Mouse (Mus musculus) cerebellum, adult 2 months (tissue): ENCODE results near the gene Hoxc10. TPM values are rescaled to one million over a fixed set of nuclear protein-coding genes. Genes with fewer than 3 reads are reported as not detected.

Experiments used
- DNase-seq, 2 experiments: peaks; one replicate each; pipeline ENCODE4 v3.0.0; 2021
- H3K27ac ChIP-seq: fragments of 200-500 bp; 2 replicates; pipeline ENCODE4 v1.5.1; 2012; ENCODE audit warnings: low read length, control low read depth, inconsistent platforms; ENCODE audit not compliant: insufficient read depth
- H3K27me3 ChIP-seq: fragments of 200-500 bp; 2 replicates; pipeline ENCODE4 v1.6.1; 2012; ENCODE audit warnings: inconsistent platforms, mild to moderate bottlenecking, low read length, moderate library complexity; ENCODE audit not compliant: control insufficient read depth, insufficient read depth
- H3K4me1 ChIP-seq: fragments of 200-500 bp; 2 replicates; pipeline ENCODE4 v1.6.1; 2011; ENCODE audit warnings: low read length; ENCODE audit not compliant: control insufficient read depth, insufficient read depth
- H3K4me3 ChIP-seq: fragments of 200-500 bp; replicated peaks from 2 replicates; pipeline ENCODE3; 2011; ENCODE audit warnings: mild to moderate bottlenecking, low read depth, low read length, control low read depth; ENCODE audit not compliant: insufficient read depth
- CTCF ChIP-seq: fragments of 200-500 bp; IDR thresholded peaks from 2 replicates; pipeline ENCODE4 v1.5.1; 2011; ENCODE audit warnings: low read depth, mild to moderate bottlenecking, control low read depth, low read length, moderate library complexity, borderline replicate concordance; ENCODE audit not compliant: insufficient read depth
- POLR2A ChIP-seq: fragments of 200-500 bp; IDR thresholded peaks from 2 replicates; pipeline ENCODE4 v1.6.1; 2011; ENCODE audit warnings: low read length, control low read depth, borderline replicate concordance; ENCODE audit not compliant: insufficient read depth
- WGBS: fragments of 180-500 bp; shearing (Covaris S2); methylation state at CpG from one replicate; pipeline ENCODE4 v1.1.7; 2018; 5-methylcytosine and 5-hydroxymethylcytosine counted together
- polyA plus RNA-seq: library from polyadenylated mRNA; depleted of rRNA; stranded (reverse); fragments of >200 nt; gene quantifications from 2 replicates; pipeline ENCODE4 v1.2.3, GENCODE M21; 2012

Gene Hoxc10
- polyA plus RNA-seq, 1 experiment, result not detected

DNA sequence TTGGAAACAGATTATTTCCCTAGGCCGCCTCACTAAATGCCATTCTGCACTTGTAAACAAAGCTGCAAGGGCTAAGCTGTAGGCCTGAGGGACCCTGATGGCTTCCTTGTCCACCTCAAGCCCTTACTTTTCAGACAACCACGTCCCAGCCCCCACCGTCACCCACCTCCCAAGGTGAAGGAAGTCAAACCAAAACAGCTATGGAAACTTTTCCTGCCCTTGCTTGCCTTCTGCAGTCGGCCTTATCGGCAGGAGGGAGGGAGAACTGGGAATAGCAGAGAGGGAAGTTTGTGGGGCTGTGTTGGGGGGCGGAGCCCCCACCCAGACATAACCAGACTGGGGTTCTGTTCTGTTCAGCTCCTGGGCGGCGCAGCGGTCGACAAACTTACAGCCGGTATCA lies 25.6 kb downstream of the Hoxc10 start:
- no peaks in the 10 kb centered on the region for H3K4me1 ChIP-seq
- TF ChIP-seq CTCF, result no peak
- no peak for TF ChIP-seq POLR2A
- no peak overlapping the region for H3K4me3 ChIP-seq
- H3K27me3 ChIP-seq, result peaks cover 18% of the 10 kb centered on the region; the same call in 1 of the 2 replicates
- no peak for DNase-seq
- no peak overlapping the region for H3K27ac ChIP-seq
- 2% methylated on average over 11 of the region's 11 CpGs for WGBS

DNA sequence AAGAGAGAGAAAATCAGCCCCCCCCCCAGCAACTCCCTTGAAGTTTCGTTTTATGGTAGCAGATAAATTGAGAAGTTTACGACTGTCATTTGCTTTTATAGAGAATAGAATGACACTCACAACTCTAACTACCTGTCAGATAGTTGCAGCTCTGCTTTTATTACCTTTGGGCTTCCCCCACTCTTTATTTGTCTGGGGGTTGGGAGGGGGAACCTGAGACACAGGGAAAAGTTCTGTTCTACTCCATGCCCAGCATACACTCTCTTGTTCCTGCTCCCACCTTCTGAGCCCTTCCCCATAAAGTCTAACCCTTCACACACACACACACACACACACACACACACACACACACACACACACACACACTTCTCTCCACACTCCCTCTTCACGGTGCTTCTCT lies 26.3 kb downstream of the Hoxc10 start:
- Histone ChIP-seq H3K27ac (no peak overlapping the region), H3K27me3 (peaks cover 21% of the 10 kb centered on the region; the same call in 1 of the 2 replicates), H3K4me3 (no peak overlapping the region), H3K4me1 (no peaks in the 10 kb centered on the region)
- TF ChIP-seq CTCF, result no peak
- TF ChIP-seq POLR2A, result no peak
- DNase-seq, result no peak
- 1% methylated on average over 3 of the region's 3 CpGs for WGBS

GRCm38 (mm10) chr15:102996548-102996947 lies 30.0 kb downstream of the Hoxc10 start:
- Histone ChIP-seq H3K27me3 (peaks cover 16% of the 10 kb centered on the region; the same call in 1 of the 2 replicates), H3K4me3 (no peak overlapping the region), H3K27ac (no peak overlapping the region), H3K4me1 (no peaks in the 10 kb centered on the region)
- no peak for DNase-seq
- no peak for TF ChIP-seq POLR2A
- no peak for TF ChIP-seq CTCF
- 3% methylated on average over 9 of the region's 9 CpGs for WGBS

GRCm38 (mm10) chr15:102997431-102997830 lies 30.8 kb downstream of the Hoxc10 start:
- Histone ChIP-seq H3K4me1 (no peaks in the 10 kb centered on the region), H3K27me3 (peaks cover 15% of the 10 kb centered on the region; the same call in 1 of the 2 replicates), H3K4me3 (no peak overlapping the region), H3K27ac (no peak overlapping the region)
- WGBS, result 7% methylated on average over 3 of the region's 3 CpGs
- TF ChIP-seq POLR2A, result no peak
- TF ChIP-seq CTCF, result no peak
- DNase-seq, result no peak

- 3% methylated on average over 19 of the region's 19 CpGs for WGBS
- no peak within 1 kb of the TSS for H3K27ac ChIP-seq
- no peak for TF ChIP-seq POLR2A
- TF ChIP-seq CTCF, result no peak
- no peaks in the 10 kb centered on the region for H3K4me1 ChIP-seq
- H3K4me3 ChIP-seq, result peak within 1 kb of the TSS; percentile 10
- H3K27me3 ChIP-seq, result peaks cover 15% of the 10 kb centered on the region; the same call in 1 of the 2 replicates
- DNase-seq, result no peak
These were observed 31.4 kb downstream of the Hoxc10 start, which contains the start of gene Hoxc6 for GRCm38 (mm10) chr15:102997939-102998355. Gene Hoxc6, plus strand, starts transcription at chr15:102998257.

GRCm38 (mm10) chr15:102998608-102999182 lies 32.1 kb downstream of the Hoxc10 start:
- peaks cover 15% of the 10 kb centered on the region; the same call in 1 of the 2 replicates for H3K27me3 ChIP-seq
- 4% methylated on average over 19 of the region's 19 CpGs for WGBS

GRCm38 (mm10) chr15:102999183-102999831 lies 32.7 kb downstream of the Hoxc10 start:
- Histone ChIP-seq H3K4me3 (peak overlapping the region; percentile 17), H3K27me3 (peaks cover 15% of the 10 kb centered on the region; the same call in 1 of the 2 replicates), H3K27ac (no peak overlapping the region), H3K4me1 (no peaks in the 10 kb centered on the region)
- under 1% methylated on average over 33 of the region's 33 CpGs for WGBS
- TF ChIP-seq CTCF (no peak), POLR2A (no peak)
- DNase-seq, result peak; percentile 37 to 39

More at GRCm38 (mm10) chr15:102998608-102999182, 32.1 kb downstream of the Hoxc10 start:
- peak overlapping the region; percentile 10 for H3K4me3 ChIP-seq
- no peaks in the 10 kb centered on the region for H3K4me1 ChIP-seq
- DNase-seq, result no peak
- H3K27ac ChIP-seq, result no peak overlapping the region
- no peak for TF ChIP-seq POLR2A
- TF ChIP-seq CTCF, result no peak

DNA sequence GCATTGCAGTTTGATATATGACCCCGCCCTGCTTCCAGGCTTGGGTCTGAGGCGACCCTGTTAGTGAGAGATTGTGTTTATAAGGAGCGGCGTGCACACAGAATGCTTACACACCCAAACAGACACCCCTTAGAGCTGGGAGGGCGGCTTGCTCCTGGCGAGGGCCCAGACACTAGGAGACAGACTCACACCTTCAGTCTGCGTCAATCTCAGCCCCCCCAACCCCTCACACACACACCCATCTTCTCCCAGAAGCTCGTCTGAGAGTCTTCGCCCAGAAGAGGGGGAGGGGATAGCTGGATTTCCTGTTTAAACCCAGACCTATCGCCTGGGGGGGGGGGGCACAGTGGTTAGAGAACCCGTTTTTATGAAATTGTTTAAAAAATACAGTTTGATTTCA lies 33.4 kb downstream of the Hoxc10 start:
- H3K4me1 ChIP-seq, result no peaks in the 10 kb centered on the region

More for the DNA sequence above, 33.4 kb downstream of the Hoxc10 start:
- TF ChIP-seq CTCF, result no peak
- no peak for TF ChIP-seq POLR2A
- no peak overlapping the region for H3K27ac ChIP-seq
- H3K27me3 ChIP-seq, result peaks cover 15% of the 10 kb centered on the region; the same call in 1 of the 2 replicates
- WGBS, result 9% methylated on average over 11 of the region's 11 CpGs
- DNase-seq, result no peak
- no peak overlapping the region for H3K4me3 ChIP-seq
